12 mouse cellular contexts compared by ENCODE assay signal in genomic region chr7:49527495-49527894, GRCm38 (mm10).
DNase-seq lines count a peak whose midpoint lies in the region; ATAC-seq and TF ChIP-seq lines count a peak whose summit lies in the region.
"Had no signal": no experiment of that assay in that cellular context is flagged by ENCODE, and none has a peak within 500 bp of the region (broad histone marks: within the 10 kb centered on the region; RNA-seq: fewer than 3 reads in every experiment).

No protein-coding gene starts in this region.

- WGBS in hindbrain, embryonic 10.5 days: 13% methylated on average over 4 of the region's 4 CpGs
- 14% methylated on average over 4 of the region's 4 CpGs for WGBS in hindbrain, embryonic 12.5 days
- 14% methylated on average over 4 of the region's 4 CpGs for WGBS in embryonic facial prominence, embryonic 12.5 days
- 25% methylated on average over 4 of the region's 4 CpGs for WGBS in limb, embryonic 11.5 days

- DNase-seq in hindbrain, embryonic 10.5 days (ENCODE audit: low spot score): peak; percentile 19
- DNase-seq in limb, embryonic 11.5 days (ENCODE audit: low spot score): peak; percentile 36
- DNase-seq in c-Kit-positive CD71-positive TER-119-positive erythroid progenitor cells, embryonic 14.5 days (ENCODE audit: low spot score): no peak
- DNase-seq in MN1 (ENCODE audit: low spot score): no peak
- DNase-seq: adrenal gland, postnatal 36 days had no signal

- ATAC-seq in hindbrain, embryonic 12.5 days (ENCODE audit: low FRiP score): no peak
- ATAC-seq in embryonic facial prominence, embryonic 12.5 days (ENCODE audit: insufficient number of reproducible peaks, insufficient read depth, low FRiP score, low TSS enrichment): no peak
- no peak for ATAC-seq in limb, embryonic 11.5 days (ENCODE audit: insufficient number of reproducible peaks, low FRiP score, low TSS enrichment, low read depth)
- ATAC-seq in monocyte, adult 5-6 weeks (replicated peaks; ENCODE audit: insufficient number of reproducible peaks, low FRiP score, low TSS enrichment, poor library complexity, severe bottlenecking): no peak
- ATAC-seq: hindbrain, embryonic 16.5 days had no signal

- peak; percentile 90 for TF ChIP-seq EP300 in ES-Bruce4 (IDR thresholded peaks at IDR 0.05; ENCODE audit: insufficient read depth, low read depth, low read length)

- H3K9ac ChIP-seq in hindbrain, embryonic 12.5 days: no peak overlapping the region
- peak overlapping the region; percentile 60; the same call in 1 of the 2 replicates for H3K9ac ChIP-seq in ES-Bruce4 (ENCODE audit: low read depth, poor library complexity, severe bottlenecking)
- H3K9ac ChIP-seq in embryonic facial prominence, embryonic 12.5 days: no peak overlapping the region
- no peak overlapping the region for H3K9ac ChIP-seq in limb, embryonic 11.5 days (ENCODE audit: low read length)
- H3K9ac ChIP-seq: midbrain, embryonic 12.5 days had no signal

- peaks cover 2% of the 10 kb centered on the region; the same call in 1 of the 2 replicates for H3K27me3 ChIP-seq in hindbrain, embryonic 10.5 days (ENCODE audit: insufficient read depth, poor library complexity, severe bottlenecking)
- H3K27me3 ChIP-seq in hindbrain, embryonic 12.5 days: no peaks in the 10 kb centered on the region
- H3K27me3 ChIP-seq in ES-Bruce4 (ENCODE audit: control insufficient read depth, insufficient read depth, low read length, poor library complexity, severe bottlenecking): no peaks in the 10 kb centered on the region
- H3K27me3 ChIP-seq in embryonic facial prominence, embryonic 12.5 days: 0 out of 2 replicates have a peak, but pooled peaks cover 11% of the 10 kb centered on the region
- H3K27me3 ChIP-seq in limb, embryonic 11.5 days (ENCODE audit: control insufficient read depth, insufficient read depth, low read length): no peaks in the 10 kb centered on the region

- H3K4me3 ChIP-seq in hindbrain, embryonic 10.5 days: no peak overlapping the region
- no peak overlapping the region for H3K4me3 ChIP-seq in hindbrain, embryonic 12.5 days
- peak overlapping the region; percentile 48 for H3K4me3 ChIP-seq in ES-Bruce4 (ENCODE audit: low read depth, low read length)
- H3K4me3 ChIP-seq in embryonic facial prominence, embryonic 12.5 days: 0 out of 2 replicates have a peak overlapping the region, but pooled peaks have one; percentile 7
- H3K4me3 ChIP-seq in limb, embryonic 11.5 days (ENCODE audit: low read depth, low read length): no peak overlapping the region
- H3K4me3 ChIP-seq: midbrain, embryonic 12.5 days had no signal

- H3K36me3 ChIP-seq in hindbrain, embryonic 10.5 days: no peaks in the 10 kb centered on the region
- no peaks in the 10 kb centered on the region for H3K36me3 ChIP-seq in hindbrain, embryonic 12.5 days
- H3K36me3 ChIP-seq in ES-Bruce4 (ENCODE audit: control insufficient read depth, insufficient read depth, low read length, poor library complexity, severe bottlenecking): no peaks in the 10 kb centered on the region
- H3K36me3 ChIP-seq in embryonic facial prominence, embryonic 12.5 days: no peaks in the 10 kb centered on the region
- H3K36me3 ChIP-seq in limb, embryonic 11.5 days (ENCODE audit: control insufficient read depth, insufficient read depth, low read length): no peaks in the 10 kb centered on the region
- H3K36me3 ChIP-seq: G1E; midbrain, embryonic 12.5 days had no signal

- peak overlapping the region; percentile 56 for H3K27ac ChIP-seq in hindbrain, embryonic 10.5 days
- H3K27ac ChIP-seq in hindbrain, embryonic 12.5 days: no peak overlapping the region
- peak overlapping the region; percentile 93 for H3K27ac ChIP-seq in ES-Bruce4 (ENCODE audit: insufficient read depth, low read length)
- H3K27ac ChIP-seq in embryonic facial prominence, embryonic 12.5 days: 0 out of 2 replicates have a peak overlapping the region, but pooled peaks have one; percentile 36
- no peak overlapping the region; the same call in 1 of the 2 replicates for H3K27ac ChIP-seq in limb, embryonic 11.5 days (replicated peaks; ENCODE audit: low read depth, low read length)
- H3K27ac ChIP-seq: midbrain, embryonic 12.5 days had no signal

- TF ChIP-seq CTCF in ES-Bruce4 (IDR thresholded peaks at IDR 0.05; ENCODE audit: low read depth, low read length): no peak

- no peak for TF ChIP-seq POLR2A in ES-Bruce4 (IDR thresholded peaks at IDR 0.05; ENCODE audit: insufficient read depth, low read length)

- no peaks in the 10 kb centered on the region for H3K9me3 ChIP-seq in hindbrain, embryonic 10.5 days
- H3K9me3 ChIP-seq in hindbrain, embryonic 12.5 days (replicated peaks): no peaks in the 10 kb centered on the region
- no peaks in the 10 kb centered on the region for H3K9me3 ChIP-seq in ES-Bruce4 (replicated peaks; ENCODE audit: control insufficient read depth, insufficient read depth, low read length, poor library complexity, severe bottlenecking)
- H3K9me3 ChIP-seq in embryonic facial prominence, embryonic 12.5 days: no peaks in the 10 kb centered on the region
- H3K9me3 ChIP-seq in limb, embryonic 11.5 days (ENCODE audit: control insufficient read depth, low read length): no peaks in the 10 kb centered on the region
- H3K9me3 ChIP-seq: midbrain, embryonic 12.5 days had no signal

- H3K4me2 ChIP-seq in hindbrain, embryonic 12.5 days (replicated peaks): no peak overlapping the region
- peak overlapping the region; percentile 28 for H3K4me2 ChIP-seq in embryonic facial prominence, embryonic 12.5 days (replicated peaks)
- no peak overlapping the region for H3K4me2 ChIP-seq in limb, embryonic 11.5 days (ENCODE audit: low read depth, severe bottlenecking)
- H3K4me2 ChIP-seq: midbrain, embryonic 12.5 days had no signal

- H3K4me1 ChIP-seq in hindbrain, embryonic 10.5 days (replicated peaks): peaks cover 61% of the 10 kb centered on the region
- peaks cover 33% of the 10 kb centered on the region for H3K4me1 ChIP-seq in hindbrain, embryonic 12.5 days
- peaks cover 6% of the 10 kb centered on the region for H3K4me1 ChIP-seq in ES-Bruce4 (ENCODE audit: control insufficient read depth, insufficient read depth, low read length)
- peaks cover 27% of the 10 kb centered on the region for H3K4me1 ChIP-seq in embryonic facial prominence, embryonic 12.5 days
- H3K4me1 ChIP-seq in limb, embryonic 11.5 days (ENCODE audit: control insufficient read depth, insufficient read depth, low read length): peaks cover 22% of the 10 kb centered on the region

Comparison
In these comparisons a context has a peak if more than half of its experiments do, and no peak if none do; other contexts are left out.
1. H3K27ac ChIP-seq: peak in hindbrain, embryonic 10.5 days (single experiment), ES-Bruce4 (single experiment) and embryonic facial prominence, embryonic 12.5 days (single experiment); none in hindbrain, embryonic 12.5 days (single experiment) and limb, embryonic 11.5 days (single experiment).
2. DNase-seq: peak in hindbrain, embryonic 10.5 days (single experiment) and limb, embryonic 11.5 days (single experiment); none in c-Kit-positive CD71-positive TER-119-positive erythroid progenitor cells, embryonic 14.5 days (single experiment) and MN1 (single experiment).
3. H3K4me3 ChIP-seq: peak in ES-Bruce4 (single experiment) and embryonic facial prominence, embryonic 12.5 days (single experiment); none in hindbrain, embryonic 10.5 days (single experiment), hindbrain, embryonic 12.5 days (single experiment) and limb, embryonic 11.5 days (single experiment).